Mouse (Mus musculus): ENCODE measurements around the gene Gm49340. TPM values are rescaled to one million over a fixed set of nuclear protein-coding genes. Genes with fewer than 3 reads are reported as not detected.
"Not testable (repeated sequence)": the region's sequence is repeated elsewhere in the genome, so short reads cannot be mapped to it uniquely, and the experiment has no call there.

Gm49340 gene
- polyA plus RNA-seq (2012; rRNA removed): not detected in 2 replicates

GRCm38 (mm10) chr11:73329442-73329841, at the start of gene Gm49340, which contains the start of the genes Aspa and Spata22:
Gene Gm49340, plus strand, starts transcription at chr11:73329741.
Gene Aspa, minus strand, starts transcription at chr11:73329596.
Gene Spata22, plus strand, starts transcription at chr11:73329741.
- no peaks in the 10 kb centered on the region for H3K4me1 ChIP-seq (ENCODE audit: control insufficient read depth, insufficient read depth, low read length)
- TF ChIP-seq POLR2A (IDR thresholded peaks at IDR 0.05; ENCODE audit: extremely low read depth, insufficient read depth, low read length) (no peak), CTCF (IDR thresholded peaks at IDR 0.05; ENCODE audit: extremely low read depth, insufficient read depth, low read length) (no peak)

GRCm38 (mm10) chr11:73280710-73281109, 48.8 kb upstream of the Gm49340 start:
- Histone ChIP-seq H3K27ac (ENCODE audit: insufficient read depth, low read length) (no peak overlapping the region), H3K4me3 (ENCODE audit: insufficient read depth, low read length) (no peak overlapping the region), H3K4me1 (ENCODE audit: control insufficient read depth, insufficient read depth, low read length) (no peaks in the 10 kb centered on the region)
- no peak for TF ChIP-seq CTCF (IDR thresholded peaks at IDR 0.05; ENCODE audit: extremely low read depth, insufficient read depth, low read length)
- TF ChIP-seq POLR2A (IDR thresholded peaks at IDR 0.05; ENCODE audit: extremely low read depth, insufficient read depth, low read length): no peak

More at GRCm38 (mm10) chr11:73329442-73329841, at the start of gene Gm49340, which contains the start of the genes Aspa and Spata22:
- Histone ChIP-seq H3K27ac (ENCODE audit: insufficient read depth, low read length) (no peak within 1 kb of the TSS), H3K4me3 (ENCODE audit: insufficient read depth, low read length) (no peak within 1 kb of the TSS)

GRCm38 (mm10) chr11:73281528-73282027, 48.0 kb upstream of the Gm49340 start:
- Histone ChIP-seq H3K4me3 (ENCODE audit: insufficient read depth, low read length) (peak overlapping the region; percentile 27), H3K4me1 (ENCODE audit: control insufficient read depth, insufficient read depth, low read length) (no peaks in the 10 kb centered on the region), H3K27ac (ENCODE audit: insufficient read depth, low read length) (no peak overlapping the region)
- TF ChIP-seq CTCF (IDR thresholded peaks at IDR 0.05; ENCODE audit: extremely low read depth, insufficient read depth, low read length): peak; percentile 63
- TF ChIP-seq POLR2A (IDR thresholded peaks at IDR 0.05; ENCODE audit: extremely low read depth, insufficient read depth, low read length): peak; percentile 62; the same call in 1 of the 2 replicates

- no peaks in the 10 kb centered on the region for H3K4me1 ChIP-seq (ENCODE audit: control insufficient read depth, insufficient read depth, low read length)
- no peak for TF ChIP-seq POLR2A (IDR thresholded peaks at IDR 0.05; ENCODE audit: extremely low read depth, insufficient read depth, low read length)
- TF ChIP-seq CTCF (IDR thresholded peaks at IDR 0.05; ENCODE audit: extremely low read depth, insufficient read depth, low read length): no peak
- H3K27ac ChIP-seq (ENCODE audit: insufficient read depth, low read length): peak overlapping the region; percentile 76; the same call in 1 of the 2 replicates
- no peak overlapping the region for H3K4me3 ChIP-seq (ENCODE audit: insufficient read depth, low read length)
Measured at GRCm38 (mm10) chr11:73283369-73283768, 46.2 kb upstream of the Gm49340 start.

- peak overlapping the region; percentile 76; the same call in 1 of the 2 replicates for H3K27ac ChIP-seq (ENCODE audit: insufficient read depth, low read length)
- H3K4me3 ChIP-seq (ENCODE audit: insufficient read depth, low read length): no peak overlapping the region
- TF ChIP-seq POLR2A (IDR thresholded peaks at IDR 0.05; ENCODE audit: extremely low read depth, insufficient read depth, low read length) (no peak), CTCF (IDR thresholded peaks at IDR 0.05; ENCODE audit: extremely low read depth, insufficient read depth, low read length) (no peak)
- no peaks in the 10 kb centered on the region for H3K4me1 ChIP-seq (ENCODE audit: control insufficient read depth, insufficient read depth, low read length)
Measured at GRCm38 (mm10) chr11:73283926-73284325, 45.6 kb upstream of the Gm49340 start.

- Histone ChIP-seq H3K4me1 (ENCODE audit: control insufficient read depth, insufficient read depth, low read length) (no peaks in the 10 kb centered on the region), H3K4me3 (ENCODE audit: insufficient read depth, low read length) (no peak overlapping the region), H3K27ac (ENCODE audit: insufficient read depth, low read length) (peak overlapping the region; percentile 81; the same call in 1 of the 2 replicates)
- TF ChIP-seq POLR2A (IDR thresholded peaks at IDR 0.05; ENCODE audit: extremely low read depth, insufficient read depth, low read length) (no peak), CTCF (IDR thresholded peaks at IDR 0.05; ENCODE audit: extremely low read depth, insufficient read depth, low read length) (no peak)
Measured at GRCm38 (mm10) chr11:73284351-73284750, 45.2 kb upstream of the Gm49340 start.

GRCm38 (mm10) chr11:73289621-73290020, 39.9 kb upstream of the Gm49340 start:
- H3K27ac ChIP-seq (ENCODE audit: insufficient read depth, low read length): peak overlapping the region; percentile 54; the same call in 1 of the 2 replicates

GRCm38 (mm10) chr11:73303123-73303522, 26.4 kb upstream of the Gm49340 start:
- Histone ChIP-seq H3K4me1 (ENCODE audit: control insufficient read depth, insufficient read depth, low read length) (no peaks in the 10 kb centered on the region), H3K4me3 (ENCODE audit: insufficient read depth, low read length) (no peak overlapping the region), H3K27ac (ENCODE audit: insufficient read depth, low read length) (peak overlapping the region; percentile 81; the same call in 1 of the 2 replicates)
- no peak for TF ChIP-seq CTCF (IDR thresholded peaks at IDR 0.05; ENCODE audit: extremely low read depth, insufficient read depth, low read length)
- TF ChIP-seq POLR2A (IDR thresholded peaks at IDR 0.05; ENCODE audit: extremely low read depth, insufficient read depth, low read length): no peak

More at GRCm38 (mm10) chr11:73289621-73290020, 39.9 kb upstream of the Gm49340 start:
- H3K4me1 ChIP-seq (ENCODE audit: control insufficient read depth, insufficient read depth, low read length): no peaks in the 10 kb centered on the region
- H3K4me3 ChIP-seq (ENCODE audit: insufficient read depth, low read length): no peak overlapping the region
- TF ChIP-seq POLR2A (IDR thresholded peaks at IDR 0.05; ENCODE audit: extremely low read depth, insufficient read depth, low read length): no peak
- TF ChIP-seq CTCF (IDR thresholded peaks at IDR 0.05; ENCODE audit: extremely low read depth, insufficient read depth, low read length): no peak

- H3K4me3 ChIP-seq (ENCODE audit: insufficient read depth, low read length): no peak overlapping the region
- TF ChIP-seq POLR2A (IDR thresholded peaks at IDR 0.05; ENCODE audit: extremely low read depth, insufficient read depth, low read length): no peak
- no peak for TF ChIP-seq CTCF (IDR thresholded peaks at IDR 0.05; ENCODE audit: extremely low read depth, insufficient read depth, low read length)
- H3K4me1 ChIP-seq (ENCODE audit: control insufficient read depth, insufficient read depth, low read length): no peaks in the 10 kb centered on the region
- no peak overlapping the region for H3K27ac ChIP-seq (ENCODE audit: insufficient read depth, low read length)
Measured at GRCm38 (mm10) chr11:73315961-73316360, 13.6 kb upstream of the Gm49340 start.

GRCm38 (mm10) chr11:73318581-73318980, 11.0 kb upstream of the Gm49340 start:
- not testable (repeated sequence) for H3K4me3 ChIP-seq (ENCODE audit: insufficient read depth, low read length); H3K27ac ChIP-seq (ENCODE audit: insufficient read depth, low read length); H3K4me1 ChIP-seq (ENCODE audit: control insufficient read depth, insufficient read depth, low read length)

GRCm38 (mm10) chr11:73321064-73321463, 8.5 kb upstream of the Gm49340 start:
- not testable (repeated sequence) for H3K4me3 ChIP-seq (ENCODE audit: insufficient read depth, low read length); H3K27ac ChIP-seq (ENCODE audit: insufficient read depth, low read length); H3K4me1 ChIP-seq (ENCODE audit: control insufficient read depth, insufficient read depth, low read length)
